9 mouse cellular contexts compared by ENCODE assay signal in genomic region chr2:125189197-125189596, GRCm38 (mm10). TPM values are rescaled to one million over a fixed set of nuclear protein-coding genes. Genes with fewer than 3 reads are reported as not detected.
DNase-seq lines count a peak whose midpoint lies in the region; ATAC-seq and TF ChIP-seq lines count a peak whose summit lies in the region.
"Had no signal": no experiment of that assay in that cellular context is flagged by ENCODE, and none has a peak within 500 bp of the region (broad histone marks: within the 10 kb centered on the region; RNA-seq: fewer than 3 reads in every experiment).

No protein-coding gene starts in this region.

- H3K9ac ChIP-seq in forebrain, embryonic 16.5 days (replicated peaks; ENCODE audit: low read depth, low read length), result no peak overlapping the region
- no peak overlapping the region for H3K9ac ChIP-seq in kidney, embryonic 14.5 days (ENCODE audit: low read depth, low read length)
- no peak overlapping the region for H3K9ac ChIP-seq in limb, embryonic 14.5 days (ENCODE audit: low read depth, low read length, severe bottlenecking)
- H3K9ac ChIP-seq: lung, embryonic 15.5 days had no signal

- peak; percentile 55 for ATAC-seq in forebrain, embryonic 16.5 days
- peak; percentile 76 for ATAC-seq in kidney, embryonic 14.5 days (ENCODE audit: low FRiP score, low TSS enrichment)
- peak; percentile 34; the same call in 1 of the 2 replicates for ATAC-seq in limb, embryonic 14.5 days (ENCODE audit: low FRiP score, low read depth)

- no peaks in the 10 kb centered on the region for H3K27me3 ChIP-seq in forebrain, embryonic 16.5 days (replicated peaks; ENCODE audit: control insufficient read depth, insufficient read depth, low read length)
- H3K27me3 ChIP-seq in kidney, embryonic 14.5 days (ENCODE audit: control insufficient read depth, insufficient read depth, low read length), result no peaks in the 10 kb centered on the region
- H3K27me3 ChIP-seq in limb, embryonic 14.5 days (ENCODE audit: control insufficient read depth, insufficient read depth, low read length), result no peaks in the 10 kb centered on the region
- H3K27me3 ChIP-seq: lung, embryonic 15.5 days had no signal

- H3K4me3 ChIP-seq in forebrain, embryonic 16.5 days (replicated peaks; ENCODE audit: low read length), result no peak overlapping the region
- H3K4me3 ChIP-seq in kidney, embryonic 14.5 days (ENCODE audit: low read length), result no peak overlapping the region
- H3K4me3 ChIP-seq in limb, embryonic 14.5 days (replicated peaks; ENCODE audit: low read length), result no peak overlapping the region
- H3K4me3 ChIP-seq: lung, embryonic 15.5 days had no signal

- no peaks in the 10 kb centered on the region for H3K36me3 ChIP-seq in forebrain, embryonic 16.5 days (ENCODE audit: control insufficient read depth, insufficient read depth)
- no peaks in the 10 kb centered on the region for H3K36me3 ChIP-seq in kidney, embryonic 14.5 days (ENCODE audit: control insufficient read depth, insufficient read depth, low read length)
- H3K36me3 ChIP-seq in limb, embryonic 14.5 days (ENCODE audit: control insufficient read depth, insufficient read depth, low read length), result no peaks in the 10 kb centered on the region
- H3K36me3 ChIP-seq: lung, embryonic 15.5 days had no signal

- 0% methylated on average over 2 of the region's 2 CpGs for WGBS in forebrain, embryonic 16.5 days
- WGBS in kidney, embryonic 14.5 days, result 1% methylated on average over 2 of the region's 2 CpGs
- WGBS in limb, embryonic 14.5 days, result 3% methylated on average over 2 of the region's 2 CpGs

- no peak for TF ChIP-seq POLR2A in limb, embryonic 14.5 days (IDR thresholded peaks at IDR 0.05; ENCODE audit: borderline replicate concordance, extremely low read depth, insufficient read depth, insufficient read length)

- H3K9me3 ChIP-seq in forebrain, embryonic 16.5 days (ENCODE audit: control insufficient read depth, low read length), result no peaks in the 10 kb centered on the region
- no peaks in the 10 kb centered on the region for H3K9me3 ChIP-seq in kidney, embryonic 14.5 days (ENCODE audit: control insufficient read depth, low read length)
- no peaks in the 10 kb centered on the region for H3K9me3 ChIP-seq in limb, embryonic 14.5 days (ENCODE audit: control insufficient read depth, low read length)
- H3K9me3 ChIP-seq: lung, embryonic 15.5 days had no signal

- DNase-seq in CD4-positive, CD25-positive, alpha-beta regulatory T cell, adult 2 months (ENCODE audit: low read depth, low spot score), result peak; percentile 76
- peak; percentile 20 for DNase-seq in MEL-GATA-1-ER (ENCODE audit: extremely low read depth, low read depth)
- DNase-seq in cerebellum, adult 18-20 months, result peak; percentile 54 to 67
- peak; percentile 81 for DNase-seq in limb, embryonic 14.5 days (ENCODE audit: low spot score)
- DNase-seq in retina, adult 2 months (ENCODE audit: low read depth, low spot score), result peak; percentile 47
- peak; percentile 39 to 43 for DNase-seq in urinary bladder, postnatal 36 days (ENCODE audit: low spot score in 2 of 2)

- H3K4me1 ChIP-seq in forebrain, embryonic 16.5 days (replicated peaks; ENCODE audit: control insufficient read depth, insufficient read depth, low read length), result no peaks in the 10 kb centered on the region
- no peaks in the 10 kb centered on the region for H3K4me1 ChIP-seq in kidney, embryonic 14.5 days (ENCODE audit: control insufficient read depth, insufficient read depth, low read length)
- H3K4me1 ChIP-seq in limb, embryonic 14.5 days (ENCODE audit: control insufficient read depth, insufficient read depth, low read length), result no peaks in the 10 kb centered on the region
- H3K4me1 ChIP-seq: lung, embryonic 15.5 days had no signal

- no peak overlapping the region for H3K4me2 ChIP-seq in forebrain, embryonic 16.5 days (ENCODE audit: low read length)
- H3K4me2 ChIP-seq in kidney, embryonic 14.5 days (replicated peaks; ENCODE audit: low read depth, low read length), result no peak overlapping the region
- H3K4me2 ChIP-seq in limb, embryonic 14.5 days (replicated peaks; ENCODE audit: low read depth, low read length, severe bottlenecking), result no peak overlapping the region
- H3K4me2 ChIP-seq: lung, embryonic 15.5 days had no signal

- H3K27ac ChIP-seq in forebrain, embryonic 16.5 days (ENCODE audit: low read length), result no peak overlapping the region
- no peak overlapping the region for H3K27ac ChIP-seq in kidney, embryonic 14.5 days (ENCODE audit: low read depth, low read length)
- H3K27ac ChIP-seq in limb, embryonic 14.5 days (replicated peaks; ENCODE audit: low read depth, low read length), result no peak overlapping the region
- H3K27ac ChIP-seq: lung, embryonic 15.5 days had no signal

RNA-seq across cellular contexts. Expression of gene Slc12a1, which starts 36.9 kb away (rescaled TPM):
- polyA plus RNA-seq in forebrain, embryonic 16.5 days (2015; fragmentation: Nextera tagmentation; extraction: Ambion mirVana), result 0.04 TPM in 1 of 2 replicates, not detected in the other
- 8.0 and 21.4 TPM in 2 replicates for polyA plus RNA-seq in kidney, embryonic 14.5 days (2014; fragmentation: Nextera tagmentation; extraction: Ambion mirVana)
- 0.04 and 0.06 TPM in 2 replicates for polyA plus RNA-seq in limb, embryonic 14.5 days (2012; rRNA removed)
- polyA plus RNA-seq in limb, embryonic 14.5 days (2014; fragmentation: Nextera tagmentation; extraction: Ambion mirVana), result 0.06 and 0.11 TPM in 2 replicates
- polyA plus RNA-seq: lung, embryonic 15.5 days had no signal

RNA-seq across cellular contexts. Expression of gene Ctxn2, which starts 52.7 kb away (rescaled TPM):
- 3.8 and 6.8 TPM in 2 replicates for polyA plus RNA-seq in forebrain, embryonic 16.5 days (2015; fragmentation: Nextera tagmentation; extraction: Ambion mirVana)
- not detected in 2 replicates for polyA plus RNA-seq in kidney, embryonic 14.5 days (2014; fragmentation: Nextera tagmentation; extraction: Ambion mirVana)
- polyA plus RNA-seq in limb, embryonic 14.5 days (2012; rRNA removed), result not detected in 2 replicates
- polyA plus RNA-seq in limb, embryonic 14.5 days (2014; fragmentation: Nextera tagmentation; extraction: Ambion mirVana), result not detected in 2 replicates
- polyA plus RNA-seq: lung, embryonic 15.5 days had no signal

RNA-seq across cellular contexts. Expression of gene Dut, which starts 57.8 kb away (rescaled TPM):
- 87.9 and 91.3 TPM in 2 replicates for polyA plus RNA-seq in forebrain, embryonic 16.5 days (2015; fragmentation: Nextera tagmentation; extraction: Ambion mirVana)
- 217 and 261 TPM in 2 replicates for polyA plus RNA-seq in kidney, embryonic 14.5 days (2014; fragmentation: Nextera tagmentation; extraction: Ambion mirVana)
- 74.7 and 101 TPM in 2 replicates for polyA plus RNA-seq in limb, embryonic 14.5 days (2012; rRNA removed)
- polyA plus RNA-seq in limb, embryonic 14.5 days (2014; fragmentation: Nextera tagmentation; extraction: Ambion mirVana), result 126 and 129 TPM in 2 replicates

Comparison
In these comparisons a context has a peak if more than half of its experiments do, and no peak if none do; other contexts are left out.
1. DNase-seq: peak in every context shown above with its lines; median percentile 81 in limb, embryonic 14.5 days; 76 in CD4-positive, CD25-positive, alpha-beta regulatory T cell, adult 2 months; 60 in cerebellum, adult 18-20 months; 47 in retina, adult 2 months; 41 in urinary bladder, postnatal 36 days; 20 in MEL-GATA-1-ER.